Mouse (Mus musculus): ENCODE measurements around the gene Ackr3.

- TF ChIP-seq CTCF (IDR thresholded peaks at IDR 0.05; ENCODE audit: control insufficient read depth, insufficient read depth, insufficient replicate concordance, low read depth, low read length) (no peak), POLR2A (IDR thresholded peaks at IDR 0.05; ENCODE audit: control insufficient read depth, low read depth, low read length) (no peak)
Measured at GRCm38 (mm10) chr1:90246800-90247199, 43.0 kb downstream of the Ackr3 start.
